Mouse (Mus musculus): ENCODE data around the gene Ankrd10.
A peak's percentile ranks its signal among the peaks of the same experiment; 100 is the strongest.
"Not testable (repeated sequence)": the region's sequence is repeated elsewhere in the genome, so short reads cannot be mapped to it uniquely, and the experiment has no call there.

Gene Ankrd10

GRCm38 (mm10) chr8:11635611-11636081 lies at the start of gene Ankrd10:
TSS of gene Ankrd10 (minus strand) at chr8:11635757.
- peak; percentile 95 to 98 for DNase-seq (ENCODE audit: low spot score in 2 of 2)

GRCm38 (mm10) chr8:11684558-11684957 lies 49.0 kb upstream of the Ankrd10 start:
- no peak for DNase-seq (ENCODE audit: low spot score in 2 of 2)

- DNase-seq (ENCODE audit: low spot score in 2 of 2), result no peak
Measured at GRCm38 (mm10) chr8:11668308-11668707, 32.8 kb upstream of the Ankrd10 start.

- DNase-seq (ENCODE audit: low spot score in 2 of 2), result not testable (repeated sequence)
Measured at GRCm38 (mm10) chr8:11666023-11666716, 30.6 kb upstream of the Ankrd10 start.

- DNase-seq (ENCODE audit: low spot score in 2 of 2), result no peak
Measured at GRCm38 (mm10) chr8:11661969-11662368, 26.4 kb upstream of the Ankrd10 start.

GRCm38 (mm10) chr8:11650021-11650420 lies 14.5 kb upstream of the Ankrd10 start:
- no peak for DNase-seq (ENCODE audit: low spot score in 2 of 2)

GRCm38 (mm10) chr8:11643123-11643522 lies 7.6 kb upstream of the Ankrd10 start:
- DNase-seq (ENCODE audit: low spot score in 2 of 2), result no peak

GRCm38 (mm10) chr8:11640606-11641005 lies 5.0 kb upstream of the Ankrd10 start:
- no peak for DNase-seq (ENCODE audit: low spot score in 2 of 2)

GRCm38 (mm10) chr8:11637531-11637930 lies 2.0 kb upstream of the Ankrd10 start:
- no peak for DNase-seq (ENCODE audit: low spot score in 2 of 2)

DNA sequence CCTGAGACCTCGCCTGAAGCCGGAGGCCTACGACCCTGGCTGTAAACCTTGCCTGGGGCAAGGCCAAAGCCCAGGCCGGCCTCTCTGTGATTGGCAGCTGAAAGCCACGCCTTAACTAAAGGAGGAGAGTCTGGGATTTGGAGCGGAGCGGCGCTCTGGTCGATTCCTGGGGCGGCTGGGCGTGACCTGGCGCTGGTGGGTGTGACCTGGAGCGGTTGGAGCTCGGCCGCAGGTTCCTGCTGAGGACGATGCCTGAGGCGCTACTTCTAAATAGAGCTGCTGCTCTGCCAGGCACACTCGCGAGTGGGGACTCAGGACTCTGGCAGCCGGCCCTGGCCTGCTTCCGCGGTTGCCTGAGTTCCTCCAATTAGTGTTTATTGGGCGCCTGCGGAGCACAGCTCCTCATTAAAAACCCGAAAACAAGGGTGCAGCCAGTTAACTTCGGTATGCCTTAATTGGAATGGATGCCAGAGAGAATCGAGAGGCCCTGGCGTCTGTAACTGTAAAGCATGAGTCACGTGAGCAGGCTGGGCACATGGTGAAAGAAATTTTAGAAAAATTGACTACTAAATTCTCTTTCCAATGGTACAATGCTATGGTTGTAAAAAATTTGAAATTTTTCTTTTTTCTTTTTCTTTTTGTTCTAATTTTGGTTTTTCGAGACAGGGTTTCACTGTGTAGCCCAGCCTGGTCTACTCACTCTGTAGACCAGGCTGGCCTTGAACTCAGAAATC lies 934 bp upstream of the Ankrd10 start:
- peak; percentile 39 to 41 for DNase-seq (ENCODE audit: low spot score in 2 of 2)

DNA sequence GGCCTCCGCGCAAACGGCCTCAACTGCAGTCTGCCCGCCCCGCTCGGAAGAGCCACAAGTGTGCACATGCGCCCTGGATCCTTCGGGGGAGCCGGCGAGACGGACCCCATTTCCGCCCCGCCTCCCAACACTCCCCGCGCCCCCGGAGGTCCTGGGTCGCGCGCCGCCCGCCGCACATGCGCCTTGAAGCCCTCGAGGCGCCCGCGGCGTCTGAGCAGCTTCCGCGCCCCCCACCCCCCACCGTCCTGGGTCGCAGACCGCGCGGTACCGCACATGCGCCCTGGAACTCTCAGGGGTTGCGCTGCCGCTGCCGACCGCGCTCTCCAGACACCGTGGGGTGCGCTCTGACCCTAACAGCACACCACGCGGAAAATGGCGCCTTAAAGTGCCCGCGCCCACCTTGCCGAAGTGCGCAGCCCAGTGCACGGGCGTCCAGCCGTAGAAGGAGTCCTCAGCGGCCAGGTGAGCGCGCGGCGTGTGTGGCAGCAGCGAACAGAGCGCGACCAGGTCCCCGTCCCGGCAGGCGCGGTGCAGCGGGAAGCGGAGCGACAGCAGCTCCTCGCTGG lies 462 bp downstream of the Ankrd10 start:
- peak; percentile 75 to 85 for DNase-seq (ENCODE audit: low spot score in 2 of 2)

DNA sequence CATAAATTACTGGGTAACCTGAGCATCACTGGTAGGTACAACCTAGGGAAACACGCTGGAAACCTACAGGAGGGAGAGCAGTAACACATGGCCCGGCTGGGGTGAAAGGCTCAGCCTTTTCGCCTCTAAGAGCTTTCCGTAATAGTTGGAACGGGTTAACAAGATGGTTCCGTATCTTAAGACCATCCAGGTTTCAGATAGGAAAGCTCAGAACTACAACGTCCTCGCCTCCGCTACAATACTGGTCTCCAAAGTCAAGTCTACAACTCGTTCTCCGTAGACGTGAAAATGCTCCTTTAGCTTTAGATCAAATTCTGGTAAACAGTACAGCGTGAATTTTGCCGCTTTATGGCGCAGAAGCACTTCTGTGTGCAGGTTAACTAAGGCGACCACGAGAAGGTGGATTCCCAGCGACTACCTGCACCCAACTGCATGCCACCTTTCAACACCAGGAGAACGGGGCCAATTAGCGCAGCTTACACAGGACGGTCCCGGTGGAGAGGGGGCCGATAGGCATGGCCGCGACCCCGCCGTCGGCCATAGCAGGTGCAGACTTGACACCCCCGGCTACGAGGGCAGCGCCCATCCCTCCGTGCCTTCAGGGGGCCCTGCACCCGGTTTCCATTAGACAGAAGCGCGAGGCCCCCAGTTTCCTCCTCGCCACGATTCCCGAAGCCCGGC lies 1.1 kb downstream of the Ankrd10 start:
- peak; percentile 0 to 11 for DNase-seq (ENCODE audit: low spot score in 2 of 2)

DNA sequence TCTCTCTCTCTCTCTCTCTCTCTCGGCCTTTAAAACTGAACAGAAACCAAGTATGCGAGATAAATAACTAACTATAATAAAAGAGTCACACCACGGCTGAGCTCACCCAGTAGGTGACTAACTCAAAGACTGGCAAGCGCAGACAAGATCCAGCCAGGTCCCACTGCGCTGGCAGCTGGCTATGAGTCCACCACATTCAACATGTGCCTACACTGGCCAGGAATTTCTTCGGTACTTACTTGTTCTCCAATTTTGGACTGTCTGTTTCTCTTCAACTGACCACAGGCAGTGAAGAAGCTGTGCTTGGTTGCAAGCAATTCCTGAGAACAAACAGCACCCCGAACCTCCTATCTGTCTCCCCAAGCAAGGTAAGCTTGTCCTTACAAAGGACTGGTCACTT lies 2.1 kb downstream of the Ankrd10 start:
- no peak for DNase-seq (ENCODE audit: low spot score in 2 of 2)

DNA sequence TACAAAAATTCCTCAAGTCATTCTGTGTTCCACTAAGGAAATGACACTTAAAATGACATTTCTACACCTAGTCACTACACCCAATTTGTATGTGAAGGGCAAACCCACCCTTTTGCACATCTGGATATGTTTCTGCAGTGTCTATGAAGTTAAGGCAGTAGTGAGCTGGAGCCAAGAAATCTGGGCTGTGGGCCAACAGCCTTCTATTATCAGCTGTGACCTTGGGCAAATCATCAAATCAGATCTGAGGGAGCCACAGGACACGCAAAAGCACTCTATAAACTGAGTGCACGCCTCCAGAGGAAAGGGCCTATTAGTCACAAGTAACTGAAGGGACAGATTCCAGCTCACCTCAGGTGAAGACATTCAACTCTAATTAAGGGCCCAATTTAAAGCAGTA lies 3.2 kb downstream of the Ankrd10 start:
- DNase-seq (ENCODE audit: low spot score in 2 of 2), result no peak

DNA sequence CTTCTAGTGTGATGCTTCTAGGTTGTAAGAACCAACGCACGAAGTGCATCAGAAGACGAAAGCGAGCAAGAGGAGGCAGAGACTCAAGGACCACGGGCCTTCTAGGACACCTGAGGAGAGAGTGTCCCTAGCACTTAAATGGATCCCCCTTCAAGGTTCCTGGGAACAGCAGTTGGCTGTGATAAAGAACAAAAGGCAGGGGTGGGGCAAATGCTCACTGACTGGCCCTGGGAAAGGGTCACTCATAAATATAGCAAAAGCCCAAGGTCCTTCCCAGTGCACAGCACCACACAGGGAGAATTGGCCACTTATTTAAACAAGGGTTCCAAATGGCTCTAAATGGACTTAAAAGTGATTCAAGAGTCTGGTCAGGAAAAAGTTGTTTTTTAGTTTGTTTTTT lies 6.4 kb downstream of the Ankrd10 start:
- no peak for DNase-seq (ENCODE audit: low spot score in 2 of 2)

GRCm38 (mm10) chr8:11628506-11629132 lies 6.9 kb downstream of the Ankrd10 start:
- no peak for DNase-seq (ENCODE audit: low spot score in 2 of 2)

DNA sequence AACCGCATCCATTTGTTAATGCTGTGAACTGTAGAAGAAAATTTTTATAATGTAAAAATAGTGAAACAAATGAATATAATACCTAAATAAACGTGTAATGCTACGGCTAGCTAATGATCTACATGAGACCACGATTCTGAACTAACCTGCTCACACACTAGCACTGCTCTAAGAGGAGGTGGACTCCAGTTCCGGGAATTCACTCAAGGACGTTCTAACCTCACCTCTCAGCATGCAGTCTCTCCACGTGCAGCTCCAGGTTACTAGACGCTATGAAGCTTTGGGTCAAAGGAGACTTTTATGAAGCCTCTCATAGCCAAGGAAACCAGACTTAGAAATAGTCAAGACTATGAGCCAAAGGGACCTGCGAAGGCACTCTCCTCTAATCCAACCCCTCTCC lies 7.8 kb downstream of the Ankrd10 start:
- no peak for DNase-seq (ENCODE audit: low spot score in 2 of 2)

DNA sequence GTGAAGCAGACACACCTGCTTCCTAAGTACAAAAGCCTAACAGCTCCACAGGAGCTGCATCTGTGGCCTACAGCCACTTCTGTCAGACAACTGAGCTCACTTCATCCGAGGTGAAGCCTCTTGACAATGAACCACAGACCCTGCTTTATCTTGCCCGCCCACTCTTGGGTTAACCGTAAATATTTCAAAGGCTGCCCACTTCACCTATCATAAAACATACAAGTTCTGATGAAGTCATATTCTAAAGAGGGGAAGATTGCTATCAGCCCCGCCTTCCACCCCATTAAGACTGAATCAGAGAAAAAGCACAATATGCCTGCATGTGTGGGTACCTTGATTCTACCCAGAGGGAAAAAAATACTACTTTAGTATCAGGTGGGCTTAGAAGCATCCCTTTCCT lies 10.5 kb downstream of the Ankrd10 start:
- no peak for DNase-seq (ENCODE audit: low spot score in 2 of 2)

DNA sequence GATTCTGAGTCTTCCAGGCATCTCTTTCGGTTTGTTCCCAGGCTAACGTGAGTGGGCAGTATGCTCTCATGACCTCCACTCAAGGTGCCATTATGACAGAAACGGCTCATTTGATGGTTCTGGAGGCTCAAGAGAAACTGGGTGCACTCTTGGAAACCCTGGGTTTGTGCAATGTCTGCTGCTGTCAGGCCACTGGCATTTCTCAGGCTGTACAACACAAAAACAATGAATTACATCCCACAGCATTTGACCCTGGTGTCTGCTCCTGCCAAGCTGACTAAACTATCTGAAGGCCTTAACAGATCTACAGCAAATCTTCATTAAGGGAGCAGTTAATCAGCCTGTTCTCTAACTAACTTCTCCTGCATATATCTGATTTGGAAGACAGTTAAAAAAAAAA lies 16.5 kb downstream of the Ankrd10 start:
- DNase-seq (ENCODE audit: low spot score in 2 of 2), result no peak

GRCm38 (mm10) chr8:11618063-11618462 lies 17.5 kb downstream of the Ankrd10 start:
- DNase-seq (ENCODE audit: low spot score in 2 of 2), result no peak

DNA sequence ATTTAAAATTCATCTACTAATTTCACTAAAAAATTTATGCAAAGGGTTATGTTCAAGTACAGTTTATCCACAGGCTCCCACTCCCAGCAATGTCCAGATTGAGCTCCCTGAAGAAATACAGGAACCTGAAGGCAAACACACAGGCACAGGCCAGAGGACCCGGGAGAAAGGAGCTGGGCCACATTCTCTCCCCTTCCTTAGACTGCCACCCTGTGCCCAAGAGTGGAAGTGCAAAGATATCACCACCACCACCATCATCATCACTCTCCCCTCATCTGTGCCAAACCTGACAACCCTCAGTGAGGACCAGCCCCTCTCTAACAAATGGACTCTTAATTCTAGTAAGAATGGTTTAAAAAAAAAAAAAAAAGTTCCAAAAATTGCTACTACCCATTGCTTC lies 19.3 kb downstream of the Ankrd10 start:
- peak in 1 of 2 experiments; percentile 44 for DNase-seq (ENCODE audit: low spot score in 2 of 2)

Data from natural killer cell, adult 2 months (primary cell).